Mouse (Mus musculus) adipocyte (in vitro differentiated cells): ENCODE results near the gene Xntrpc.

Experiments used
- DNase-seq: peaks from one replicate; pipeline ENCODE4 v3.0.0-alpha.2; 2016; ENCODE audit warnings: low spot score

The Xntrpc gene

DNA sequence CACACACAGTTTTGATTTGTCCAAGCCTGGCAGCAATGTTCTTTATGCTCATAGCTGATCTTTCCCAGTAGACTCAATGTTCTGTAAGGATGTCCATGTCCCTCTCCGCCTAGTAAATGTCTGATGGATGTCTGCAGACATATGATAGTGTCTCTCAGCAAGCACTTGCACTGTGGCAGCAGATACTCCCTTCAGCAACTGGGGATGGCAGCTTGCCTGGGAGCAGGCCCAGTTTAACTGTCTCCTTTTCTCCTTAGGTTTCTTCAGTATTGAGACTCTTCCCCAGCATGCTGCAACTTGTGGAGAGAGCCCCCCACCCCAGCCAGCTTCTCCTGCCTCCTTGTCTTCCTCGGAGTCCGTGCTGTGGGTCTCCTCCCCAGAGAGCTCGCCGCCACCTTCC lies 16.3 kb downstream of the Xntrpc start:
- DNase-seq: no peak

DNA sequence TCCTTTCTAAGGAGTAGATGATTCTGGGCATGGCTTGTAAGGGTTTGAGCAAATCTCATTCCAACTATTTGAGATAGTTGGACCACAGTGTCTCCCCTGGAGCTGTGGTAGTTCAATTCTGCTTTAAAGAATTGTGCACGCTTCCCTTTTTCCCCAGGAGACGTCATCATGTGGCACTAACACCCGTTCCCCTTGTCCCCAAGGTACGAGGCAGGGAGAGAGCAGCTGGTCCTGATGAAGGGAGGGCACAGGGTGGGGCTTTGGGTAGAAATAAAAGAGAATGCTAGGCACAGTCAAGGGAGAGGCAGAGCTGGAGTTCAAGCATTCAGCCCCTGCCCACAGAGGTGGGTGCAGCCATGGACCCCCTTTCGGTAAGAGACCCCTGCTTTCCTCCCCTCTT lies 17.3 kb downstream of the Xntrpc start, which contains the start of gene Trpc2:
TSS of gene Trpc2 (plus strand) at position 301 of the 400 bp plus-strand sequence.
- DNase-seq: no peak

DNA sequence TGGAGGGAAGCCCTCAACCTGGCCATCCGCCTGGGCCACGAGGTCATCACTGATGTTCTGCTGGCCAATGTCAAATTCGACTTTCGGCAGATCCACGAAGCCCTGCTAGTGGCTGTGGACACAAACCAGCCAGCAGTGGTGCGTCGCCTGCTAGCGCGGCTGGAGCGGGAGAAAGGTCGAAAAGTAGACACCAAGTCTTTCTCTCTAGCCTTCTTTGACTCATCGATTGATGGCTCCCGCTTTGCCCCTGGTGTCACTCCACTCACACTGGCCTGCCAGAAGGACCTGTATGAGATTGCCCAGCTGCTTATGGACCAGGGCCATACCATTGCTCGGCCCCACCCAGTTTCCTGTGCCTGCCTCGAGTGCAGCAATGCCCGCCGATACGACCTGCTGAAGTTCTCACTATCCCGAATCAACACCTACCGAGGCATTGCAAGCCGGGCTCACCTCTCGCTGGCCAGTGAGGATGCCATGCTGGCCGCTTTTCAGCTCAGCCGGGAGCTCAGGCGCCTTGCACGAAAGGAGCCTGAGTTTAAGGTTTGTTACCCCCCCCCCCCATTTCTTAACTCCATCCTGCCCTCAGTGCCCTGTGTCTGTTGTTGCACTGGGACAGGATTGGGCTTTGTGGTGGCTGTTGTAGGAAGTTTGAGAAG lies 18.7 kb downstream of the Xntrpc start:
- no peak for DNase-seq

DNA sequence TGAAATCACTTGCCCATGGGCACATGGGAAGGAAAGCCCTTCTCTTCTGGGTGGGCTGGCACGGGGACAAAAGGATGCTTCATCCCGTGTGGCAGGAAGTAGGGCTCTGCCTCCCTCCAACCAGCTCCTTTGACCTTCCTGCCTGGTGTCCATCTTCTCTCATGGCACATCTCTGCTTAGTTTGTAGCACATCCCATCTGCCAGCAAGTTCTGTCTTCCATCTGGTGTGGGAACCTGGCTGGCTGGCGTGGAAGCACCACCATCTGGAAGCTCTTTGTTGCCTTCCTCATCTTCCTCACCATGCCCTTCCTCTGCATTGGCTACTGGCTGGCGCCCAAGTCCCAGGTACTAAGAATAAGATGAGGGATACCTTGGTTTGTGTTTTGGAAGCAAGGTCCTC lies 21.8 kb downstream of the Xntrpc start:
- DNase-seq: no peak

DNA sequence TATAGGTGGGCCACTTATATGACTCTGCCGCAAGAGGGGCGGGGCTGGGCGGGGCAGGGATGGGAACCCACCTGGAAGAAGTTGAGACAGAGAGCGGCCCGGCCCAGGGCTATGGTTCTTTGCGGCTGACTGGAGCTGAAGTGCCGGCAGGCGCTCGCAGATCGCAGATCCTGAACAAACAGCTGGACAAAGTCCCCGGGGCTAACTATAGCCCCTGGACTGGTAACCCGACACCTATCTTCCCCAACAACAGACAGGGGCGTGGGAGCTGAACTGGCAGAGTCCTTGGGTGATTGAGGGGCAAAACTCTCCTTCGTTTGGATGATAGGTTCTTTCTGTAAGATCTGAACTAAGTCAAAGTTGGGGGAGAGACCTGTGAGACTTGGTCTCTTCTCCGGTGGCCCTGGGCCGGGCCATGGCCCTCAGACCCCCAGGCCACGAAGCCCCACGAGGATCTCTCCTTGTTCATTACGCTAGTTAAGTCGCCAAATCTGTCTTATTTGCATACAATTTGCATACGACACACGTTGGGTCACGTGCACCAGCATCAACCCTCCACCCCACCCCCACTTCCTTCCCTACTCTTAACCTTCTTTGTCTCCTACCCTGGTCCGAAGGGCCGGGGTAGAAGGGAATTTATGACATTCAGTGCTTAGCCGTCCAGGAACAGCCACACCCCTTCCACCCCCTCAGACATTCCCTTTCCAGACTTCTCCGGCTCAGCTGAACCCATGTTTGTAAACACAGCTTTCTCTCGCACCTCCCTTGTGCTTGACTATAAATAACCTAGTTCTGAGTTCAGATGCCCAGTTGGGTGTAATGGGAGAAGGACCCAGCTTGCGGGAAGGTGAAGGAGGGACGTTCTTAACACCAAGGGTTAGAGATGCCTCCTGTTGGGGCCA lies 34.5 kb downstream of the Xntrpc start:
- no peak for DNase-seq

DNA sequence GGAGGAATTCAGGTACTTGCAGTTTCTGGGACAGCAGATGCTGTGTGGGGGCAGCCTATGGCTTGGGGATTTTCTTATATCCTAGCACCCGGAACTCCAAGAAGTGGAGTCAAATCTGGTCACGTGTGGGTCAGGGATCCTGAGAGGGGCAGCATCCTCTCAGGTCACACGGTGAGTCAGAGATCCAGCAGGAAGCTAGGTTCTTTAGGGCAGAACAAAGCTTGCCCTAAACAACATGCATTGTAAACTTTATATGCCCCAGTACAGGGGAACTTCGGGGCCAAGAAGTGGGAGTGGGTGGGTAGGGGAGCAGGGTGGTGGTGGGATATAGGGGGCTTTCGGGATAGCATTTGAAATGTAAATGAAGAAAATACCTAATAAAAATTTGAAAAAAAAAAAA lies 35.4 kb downstream of the Xntrpc start:
- no peak for DNase-seq

DNA sequence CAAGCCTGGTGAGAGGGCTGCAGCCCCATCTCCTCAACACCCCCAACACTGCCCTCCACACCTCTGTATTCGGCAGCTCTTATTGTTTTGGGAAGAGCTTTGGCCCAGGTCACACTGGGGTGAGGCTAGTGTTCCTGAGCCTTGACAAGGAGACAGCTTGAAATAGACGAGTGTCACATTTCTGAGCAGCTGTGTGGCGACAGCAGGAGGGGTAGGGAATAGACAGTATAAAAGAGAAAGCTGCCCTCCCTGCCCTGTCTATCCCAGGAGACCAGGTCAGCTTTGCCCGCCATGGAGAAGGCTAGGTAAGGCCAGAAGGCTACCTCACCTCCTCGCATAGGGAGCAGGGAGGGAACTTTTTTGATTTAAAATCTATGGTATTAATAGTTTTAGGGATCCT lies 36.0 kb downstream of the Xntrpc start, which contains the start of gene Art1:
TSS of gene Art1 (plus strand) at position 257 of the 400 bp plus-strand sequence.
- DNase-seq: no peak

DNA sequence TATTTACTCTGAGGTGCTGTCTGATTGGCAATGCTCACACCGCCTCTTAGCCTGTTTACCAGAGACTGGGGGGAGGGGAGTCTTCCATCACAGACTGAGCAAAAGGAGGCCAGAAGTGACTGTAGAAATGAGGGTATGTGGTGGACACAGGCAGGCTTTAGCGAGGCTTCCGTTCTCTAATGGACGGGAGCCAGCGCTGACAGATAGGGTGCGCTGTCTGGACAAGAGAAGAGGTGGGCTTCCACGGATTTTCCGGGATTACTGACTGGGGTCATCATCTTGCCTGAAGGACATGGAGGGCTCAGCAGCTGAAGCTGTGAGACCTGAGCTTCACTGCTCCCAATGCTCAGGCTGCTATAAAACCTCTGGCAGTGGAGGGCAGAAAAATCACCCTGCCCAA lies 36.7 kb downstream of the Xntrpc start:
- no peak for DNase-seq

DNA sequence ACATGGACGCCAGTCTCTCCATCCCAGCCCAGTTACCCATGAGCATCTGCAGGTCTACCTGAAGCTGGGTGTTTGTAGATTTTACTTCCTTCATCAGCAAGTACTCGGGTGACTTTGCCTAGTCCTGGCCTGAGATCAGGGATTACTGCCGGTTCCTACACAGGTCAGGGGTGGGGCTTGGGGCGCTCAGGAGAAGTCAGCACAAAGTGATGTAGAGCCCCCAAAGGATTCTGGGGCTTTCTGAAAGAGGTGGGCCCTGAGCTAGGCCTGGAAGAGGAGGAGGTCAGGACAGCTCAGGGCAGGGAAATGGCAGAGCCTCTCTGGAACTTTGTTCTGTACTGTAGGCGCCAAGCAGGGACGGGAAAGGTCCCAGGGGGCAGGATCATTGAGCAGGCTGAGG lies 37.2 kb downstream of the Xntrpc start:
- no peak for DNase-seq

DNA sequence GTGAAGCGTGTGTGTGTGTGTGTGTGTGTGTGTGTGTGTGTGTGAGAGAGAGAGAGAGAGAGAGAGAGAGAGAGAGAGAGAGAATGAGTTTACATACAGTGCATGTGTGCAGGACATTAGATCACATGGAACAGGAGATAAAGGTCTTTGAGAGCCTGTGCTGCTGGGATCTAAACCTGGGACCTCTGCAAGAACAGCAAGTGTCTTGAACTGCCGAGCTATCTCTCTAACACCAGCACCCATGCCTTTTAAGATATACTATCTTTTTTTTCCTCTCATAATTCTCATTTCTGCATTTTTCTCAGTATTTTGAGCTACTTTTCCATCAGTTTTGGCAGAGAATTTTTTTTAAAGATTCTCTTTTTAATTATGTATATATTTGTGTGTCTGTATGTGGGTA lies 38.0 kb downstream of the Xntrpc start:
- no peak for DNase-seq

DNA sequence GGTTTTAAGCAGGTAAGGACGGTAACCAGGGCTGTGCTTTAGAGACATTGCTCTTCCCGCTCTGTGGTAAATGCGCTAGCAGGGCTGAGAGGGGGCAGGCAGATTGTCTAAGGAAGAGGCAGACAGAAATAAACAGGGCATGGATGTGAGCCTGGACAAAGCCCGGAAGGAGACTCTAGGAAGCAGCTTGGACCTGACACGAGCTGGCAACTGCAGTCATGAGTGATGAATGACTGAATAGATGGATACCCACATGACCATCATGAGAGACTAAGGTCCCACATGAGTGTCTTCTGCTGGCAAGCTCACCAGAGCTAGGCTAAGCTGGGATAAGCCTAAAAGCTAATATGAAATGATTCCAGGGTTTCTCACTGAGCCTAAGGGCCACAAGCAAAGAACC lies 38.6 kb downstream of the Xntrpc start:
- DNase-seq: no peak

DNA sequence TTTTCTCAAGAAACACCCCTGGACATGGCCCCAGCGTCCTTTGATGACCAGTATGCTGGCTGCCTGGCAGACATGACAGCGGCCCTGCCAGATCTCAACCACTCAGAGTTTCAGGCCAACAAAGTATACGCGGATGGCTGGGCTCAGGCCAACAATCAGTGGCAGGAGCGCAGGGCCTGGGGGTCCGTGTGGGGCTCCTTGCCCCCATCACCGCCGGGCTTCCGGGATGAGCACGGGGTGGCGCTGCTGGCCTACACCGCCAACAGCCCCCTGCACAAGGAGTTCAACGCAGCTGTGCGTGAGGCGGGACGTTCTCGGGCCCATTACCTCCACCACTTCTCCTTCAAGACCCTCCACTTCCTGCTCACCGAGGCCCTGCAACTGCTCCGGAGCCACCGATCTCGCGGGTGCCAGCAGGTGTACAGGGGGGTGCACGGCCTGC lies 41.2 kb downstream of the Xntrpc start:
- no peak for DNase-seq

DNA sequence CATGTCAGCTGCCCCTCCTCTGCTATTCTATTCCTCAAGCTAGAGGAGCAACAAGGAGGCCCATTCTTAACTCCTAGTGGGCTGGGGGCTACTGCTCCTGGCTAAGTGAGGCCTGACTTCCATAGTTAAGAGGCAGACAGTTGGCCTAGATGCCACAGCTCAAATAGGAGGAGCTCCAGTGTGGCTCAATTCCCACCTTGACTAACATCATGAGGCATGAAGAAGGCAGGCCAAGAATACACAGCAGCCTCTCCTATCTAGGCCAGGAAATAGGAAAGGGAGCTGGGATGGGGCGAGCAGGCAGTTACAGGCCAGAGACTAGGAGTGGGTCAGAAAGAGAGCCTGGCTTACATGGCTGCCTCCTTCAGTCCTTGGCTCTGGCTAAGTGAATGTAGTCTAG lies 42.7 kb downstream of the Xntrpc start:
- no peak for DNase-seq

DNA sequence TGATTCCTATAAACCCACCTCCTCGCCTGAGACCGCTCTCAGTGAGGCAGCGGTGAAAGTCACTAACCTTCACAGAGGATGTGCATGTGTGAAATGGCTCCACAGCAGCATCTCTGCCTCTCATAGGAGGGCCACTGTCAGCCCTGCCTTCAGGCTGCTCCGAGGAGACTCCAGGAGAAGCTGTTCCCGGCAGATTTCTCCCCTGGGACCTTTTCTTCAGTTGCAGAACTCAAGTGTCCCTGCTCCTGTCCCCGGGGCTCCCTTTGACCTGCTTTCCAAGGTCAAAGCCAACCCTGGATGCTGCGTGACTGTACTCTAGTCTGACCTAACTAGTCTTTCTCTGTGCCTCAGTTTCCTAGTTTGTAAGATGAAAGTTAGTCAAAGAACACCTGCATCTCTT lies 43.7 kb downstream of the Xntrpc start, which contains the start of gene Art5:
TSS of gene Art5 (minus strand) at position 319 of the 400 bp plus-strand sequence.
- no peak for DNase-seq

DNA sequence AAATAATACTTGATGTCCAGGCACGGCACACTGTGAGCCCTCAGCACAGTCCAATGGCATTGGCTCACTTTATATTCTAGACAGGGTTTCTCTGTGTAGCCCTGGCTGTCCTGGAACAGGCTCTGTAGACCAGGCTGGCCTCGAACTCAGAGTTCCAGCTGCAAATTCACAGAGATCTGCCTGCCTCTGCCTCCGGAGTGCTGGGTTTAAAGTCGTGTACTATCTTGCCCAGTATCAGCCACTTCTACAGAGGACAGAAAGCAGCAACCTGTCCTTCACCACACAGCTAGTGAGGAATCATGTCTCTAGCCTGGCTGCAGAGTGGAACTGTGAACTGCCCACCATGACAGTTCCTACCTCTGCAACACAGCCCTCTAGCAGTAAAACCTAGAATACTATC lies 44.2 kb downstream of the Xntrpc start:
- DNase-seq: no peak

DNA sequence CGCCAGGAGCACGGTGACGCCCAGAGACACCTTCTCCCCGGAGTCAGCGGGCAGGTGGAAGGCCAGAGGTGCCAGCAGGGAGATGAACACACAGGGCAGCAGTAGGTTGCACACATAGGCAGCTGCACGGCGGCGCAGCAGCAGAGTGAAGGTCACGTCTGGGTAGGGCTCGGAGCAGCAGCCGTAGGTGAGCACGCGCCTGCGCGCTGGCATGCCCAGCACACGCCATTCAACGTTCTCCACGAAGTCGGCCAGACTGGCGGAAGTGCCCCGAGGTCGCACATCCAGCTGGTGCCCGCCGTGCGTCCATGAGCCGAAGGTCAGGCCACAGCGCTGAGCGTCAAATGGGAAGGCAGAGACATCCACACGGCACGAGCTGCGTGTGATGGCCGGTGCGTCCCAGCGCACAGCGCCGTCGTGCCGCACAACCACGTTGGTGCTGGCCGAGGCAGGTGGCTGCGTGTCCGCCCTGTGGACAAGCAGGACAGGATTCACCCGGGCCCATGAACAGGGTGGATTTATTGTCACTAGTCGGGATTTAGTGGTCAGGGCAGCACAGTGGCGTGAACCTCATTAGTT lies 47.7 kb downstream of the Xntrpc start:
- DNase-seq: no peak

DNA sequence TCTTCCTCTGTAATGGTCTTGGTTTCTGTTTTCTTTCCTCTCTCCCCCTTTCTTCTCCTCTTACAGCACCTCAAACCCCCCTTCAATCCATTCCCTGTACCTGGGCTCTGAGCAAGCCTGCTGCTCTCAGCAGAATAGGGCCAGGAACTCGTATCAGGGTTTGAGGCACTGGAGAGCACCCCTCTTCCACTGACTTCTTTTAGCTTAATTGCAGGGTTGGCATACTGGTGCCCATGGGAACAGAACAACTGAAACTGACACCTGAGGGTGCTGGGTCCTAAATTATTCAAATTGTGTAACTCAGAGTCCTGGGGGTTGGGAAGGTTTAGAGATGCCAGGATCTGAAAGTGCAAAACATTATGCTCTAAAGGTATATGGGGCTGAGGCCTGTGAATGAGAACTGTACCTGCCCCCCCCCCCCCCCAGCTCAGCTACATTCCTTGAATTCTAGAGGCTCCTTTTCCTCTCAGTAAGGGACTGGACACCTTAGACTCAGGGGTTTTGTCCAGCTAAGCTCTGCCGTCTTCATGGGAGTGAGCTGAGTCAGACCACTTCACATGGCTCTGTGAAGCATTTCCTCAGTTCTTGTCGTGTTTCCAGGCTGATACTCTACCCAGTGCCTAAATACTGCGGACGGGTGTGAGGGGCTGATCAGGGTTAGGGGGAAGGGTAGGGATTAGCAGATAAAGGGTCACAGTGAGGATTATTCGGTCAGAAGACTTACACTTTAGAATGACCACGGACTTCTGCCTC lies 51.2 kb downstream of the Xntrpc start, which contains the start of gene Chrna10:
TSS of gene Chrna10 (minus strand) at position 250 of the 753 bp plus-strand sequence.
- DNase-seq: no peak

DNA sequence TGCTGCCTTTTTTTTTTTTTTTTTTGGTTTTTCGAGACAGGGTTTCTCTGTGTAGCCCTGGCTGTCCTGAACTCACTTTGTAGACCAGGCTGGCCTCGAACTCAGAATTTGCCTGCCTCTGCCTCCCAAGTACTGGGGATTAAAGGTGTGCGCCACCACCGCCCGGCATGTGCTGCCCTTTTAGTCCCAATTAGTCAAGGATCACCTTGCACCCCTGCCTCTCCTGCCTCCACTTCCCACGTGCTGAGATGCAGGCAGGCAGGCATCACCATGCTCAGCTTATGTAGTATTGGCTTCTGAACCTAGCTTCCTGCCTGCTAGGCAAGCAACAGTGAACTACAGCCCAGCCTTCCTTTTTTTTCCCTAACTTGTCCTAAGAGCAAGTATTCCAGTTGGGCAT lies 51.9 kb downstream of the Xntrpc start:
- DNase-seq: no peak

DNA sequence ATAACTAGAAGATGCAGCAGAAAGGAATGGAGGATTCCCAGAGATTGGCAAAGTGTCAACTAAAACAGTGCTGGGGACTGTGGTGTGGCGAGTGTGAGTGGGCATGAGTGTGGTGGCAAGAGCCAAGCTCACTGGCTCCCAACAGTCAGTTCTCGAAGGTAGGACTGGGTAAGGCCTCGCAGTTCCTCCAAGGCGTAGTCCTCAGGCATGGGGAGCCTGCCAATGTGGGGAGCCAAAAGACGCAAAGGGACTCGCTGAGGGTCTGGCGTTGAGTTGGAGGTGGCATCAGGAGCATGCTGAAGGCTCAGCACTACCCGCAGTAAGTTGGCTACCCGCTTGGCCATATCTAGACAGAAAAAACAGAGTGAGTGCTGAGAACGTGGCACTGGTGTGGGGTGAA lies 54.8 kb downstream of the Xntrpc start:
- no peak for DNase-seq

DNA sequence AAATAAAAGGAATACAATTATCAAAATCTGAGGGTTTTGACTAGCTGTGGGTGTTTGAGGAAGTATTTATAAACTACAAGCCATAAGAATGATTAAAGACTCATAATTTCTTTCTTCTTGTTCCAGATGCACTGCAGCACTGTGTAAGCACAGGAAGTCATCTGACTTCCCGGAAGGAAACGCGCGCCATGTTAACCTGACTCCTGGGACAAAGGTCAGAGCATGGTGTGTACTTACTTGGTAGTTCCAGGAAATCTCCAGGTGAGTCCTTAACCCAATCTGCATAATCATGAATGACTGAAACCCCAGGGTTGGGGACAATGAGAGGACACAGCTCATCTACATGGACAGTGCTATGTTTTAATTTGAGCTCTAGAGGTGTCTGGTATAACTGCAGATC lies 66.9 kb downstream of the Xntrpc start:
- no peak for DNase-seq

DNA sequence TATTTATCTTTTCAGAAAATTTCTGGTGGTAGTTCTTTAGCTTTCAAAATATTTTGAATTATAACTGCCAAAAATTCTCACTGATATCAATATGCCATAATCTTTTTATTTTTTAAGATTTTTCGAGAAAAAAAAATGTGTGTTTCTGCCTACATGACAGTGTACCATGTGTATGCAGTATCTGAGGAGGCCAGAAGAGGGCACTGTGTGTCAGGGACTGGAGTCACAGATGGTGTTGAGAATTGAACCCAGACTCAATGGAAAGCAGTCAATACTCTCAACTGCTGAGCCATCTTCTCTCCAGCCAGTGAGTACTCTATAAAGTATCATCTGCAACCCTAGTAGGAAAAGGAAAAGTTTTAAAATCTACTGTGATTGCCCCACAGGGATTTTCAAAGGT lies 72.0 kb downstream of the Xntrpc start:
- DNase-seq: peak; percentile 7

DNA sequence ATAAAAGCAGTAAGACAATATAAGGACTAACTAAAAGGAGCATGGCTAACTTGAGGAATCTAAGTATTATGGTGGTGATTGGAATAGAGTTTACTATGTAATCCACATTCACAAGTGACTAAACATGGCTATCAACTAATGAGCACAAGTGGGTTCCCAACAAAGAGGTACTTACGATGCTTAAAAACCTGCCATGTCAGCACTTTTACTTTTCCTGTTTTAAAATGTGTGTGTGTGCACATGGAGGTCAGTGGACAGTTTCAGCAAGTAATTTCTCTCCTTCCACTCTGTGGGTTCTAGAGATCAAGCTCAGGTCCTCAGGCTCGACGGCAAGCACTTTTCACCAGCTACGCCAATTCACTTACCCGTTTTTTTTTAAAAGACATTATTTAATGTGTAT lies 72.4 kb downstream of the Xntrpc start:
- DNase-seq: no peak
